Mouse (Mus musculus) ZHBTc4 (cell line): Measurements from ENCODE around the gene BC024978.

Experiments
- DNase-seq: peaks from one replicate; pipeline ENCODE4 v3.0.0-alpha.2; 2011; ENCODE audit warnings: low read depth, low spot score

Gene BC024978

DNA sequence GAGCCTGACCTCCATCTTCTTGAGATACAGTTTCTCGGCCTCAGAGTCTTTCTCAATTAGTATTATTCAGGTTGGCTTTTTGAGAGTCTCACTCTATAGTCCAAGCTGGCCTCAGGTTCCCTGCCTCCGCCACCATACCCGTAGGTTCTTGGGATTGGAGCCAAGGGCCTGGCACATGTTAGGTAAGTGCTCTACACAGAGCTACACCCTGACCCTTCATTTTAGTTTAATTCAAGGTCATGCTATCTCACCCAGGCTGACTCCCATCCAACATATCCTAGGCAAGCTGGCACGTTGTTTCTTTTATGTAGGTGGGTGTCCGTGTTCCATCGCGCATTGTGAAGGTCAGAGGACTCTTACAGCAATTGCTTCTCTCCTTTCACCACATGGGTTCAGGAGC lies 20.7 kb upstream of the BC024978 start:
- no peak for DNase-seq

DNA sequence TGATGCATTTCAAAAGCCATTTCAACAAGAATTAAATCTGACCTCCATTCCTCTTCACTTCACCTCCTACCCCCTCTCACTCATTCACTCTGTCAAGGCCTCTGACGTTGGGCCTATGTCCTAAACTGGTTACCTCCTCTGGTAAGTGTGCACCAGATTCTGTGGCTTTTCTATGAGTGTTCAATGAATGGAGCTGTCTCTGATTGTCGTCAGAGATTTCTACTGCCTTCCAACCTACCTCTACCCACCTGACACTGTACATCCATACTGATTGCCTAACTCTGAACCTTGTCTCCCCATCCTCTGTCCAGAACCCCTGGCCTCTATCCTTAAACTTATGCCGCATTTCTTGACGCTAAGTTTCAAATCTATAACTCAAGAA lies 17.6 kb upstream of the BC024978 start:
- DNase-seq: no peak

DNA sequence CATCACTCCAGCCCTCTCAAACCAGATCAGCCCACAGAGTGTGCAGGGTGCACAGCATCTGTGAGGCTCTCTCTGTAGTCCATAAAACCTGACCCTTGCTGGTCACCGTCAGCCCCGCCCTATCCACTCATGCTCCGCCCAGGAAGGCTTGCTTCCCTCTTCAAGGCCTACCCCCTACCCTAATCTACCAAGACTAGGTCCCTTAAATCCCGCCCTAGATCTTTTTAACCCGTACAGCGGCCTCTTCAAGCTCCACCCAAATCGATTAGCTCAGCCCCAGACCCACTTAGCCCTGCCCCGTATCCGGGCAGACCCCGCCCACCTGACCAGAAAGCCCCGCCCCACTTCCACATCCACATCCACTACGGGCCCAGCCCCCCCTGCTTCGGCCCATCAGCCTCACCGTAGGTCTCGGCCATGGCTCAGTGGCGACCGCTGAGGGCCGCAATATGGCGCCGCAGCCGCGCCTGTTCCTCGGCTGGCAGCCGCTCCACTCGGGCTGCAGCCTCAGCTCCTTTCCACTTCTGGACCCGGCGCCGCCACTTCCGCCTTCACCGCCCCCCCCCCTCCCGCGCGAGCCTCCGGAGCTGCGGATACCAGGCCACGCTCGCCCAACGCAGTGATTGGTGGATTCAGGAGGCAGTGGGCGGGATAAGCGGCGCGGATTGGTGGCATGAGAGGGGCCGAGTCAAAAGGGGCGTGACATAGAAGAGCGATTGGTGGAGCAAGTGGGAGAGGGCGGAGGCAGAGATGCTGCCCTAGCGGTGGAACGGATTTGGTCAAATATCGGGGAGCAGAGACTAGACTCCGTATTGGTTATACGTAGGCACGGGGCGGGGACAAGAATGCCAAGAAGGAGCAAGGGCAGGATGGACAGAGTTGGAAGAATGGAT lies 17.0 kb upstream of the BC024978 start, which contains the start of gene Rab4b:
Rab4b (minus strand) TSS at position 573 of the 893 bp plus-strand sequence.
- DNase-seq: peak; percentile 100

DNA sequence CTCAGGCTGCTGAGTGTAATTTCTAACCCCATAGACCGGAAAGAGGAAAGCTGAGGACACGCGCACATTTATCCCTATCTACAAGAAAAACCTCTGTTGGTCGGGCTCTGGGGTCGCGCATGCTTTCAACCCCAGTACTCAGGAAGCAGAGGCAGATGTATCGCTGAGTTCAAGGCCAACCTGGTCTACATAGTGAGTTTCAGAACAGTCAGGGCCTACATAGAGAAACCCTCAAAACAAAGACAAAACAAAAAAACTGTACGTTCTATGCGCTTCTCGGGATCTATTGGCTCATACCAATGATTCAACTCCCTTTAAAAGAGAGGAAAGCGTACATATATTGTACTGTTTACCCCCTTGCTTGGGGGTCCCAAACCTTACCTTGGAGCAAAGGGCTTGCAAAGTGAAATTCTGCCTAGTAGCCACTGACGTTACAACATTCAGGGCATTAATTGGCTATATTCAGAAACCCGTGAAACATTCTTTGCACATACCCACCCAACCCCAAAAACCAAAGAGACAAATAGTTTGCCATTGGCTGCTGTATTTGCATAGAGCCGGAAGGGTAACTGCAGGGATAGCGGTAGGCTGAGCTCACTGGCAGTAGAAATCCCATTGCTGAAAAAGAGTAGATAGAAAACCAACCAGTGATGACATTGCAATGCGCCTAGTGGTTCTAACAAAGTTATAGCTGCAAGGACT lies 16.2 kb upstream of the BC024978 start:
- DNase-seq: no peak

DNA sequence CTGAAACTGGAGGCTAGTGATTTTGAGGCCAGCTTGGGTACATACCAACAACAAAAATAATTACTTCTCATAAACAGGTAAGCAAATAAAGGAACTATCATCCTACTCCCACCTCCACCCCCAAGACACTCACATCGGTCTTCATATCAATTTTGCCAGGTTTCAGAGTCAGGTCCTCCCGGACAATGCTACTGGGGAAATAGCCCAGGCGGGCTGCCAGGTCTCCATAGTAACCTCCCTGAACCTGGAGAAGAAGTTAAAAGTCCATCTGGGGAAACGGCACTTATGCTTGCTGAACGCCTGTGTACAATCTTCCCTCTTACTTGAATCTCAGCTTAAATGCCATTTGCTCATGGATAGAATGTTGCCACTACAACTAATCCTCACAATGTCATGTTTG lies 15.5 kb upstream of the BC024978 start:
- DNase-seq: no peak

DNA sequence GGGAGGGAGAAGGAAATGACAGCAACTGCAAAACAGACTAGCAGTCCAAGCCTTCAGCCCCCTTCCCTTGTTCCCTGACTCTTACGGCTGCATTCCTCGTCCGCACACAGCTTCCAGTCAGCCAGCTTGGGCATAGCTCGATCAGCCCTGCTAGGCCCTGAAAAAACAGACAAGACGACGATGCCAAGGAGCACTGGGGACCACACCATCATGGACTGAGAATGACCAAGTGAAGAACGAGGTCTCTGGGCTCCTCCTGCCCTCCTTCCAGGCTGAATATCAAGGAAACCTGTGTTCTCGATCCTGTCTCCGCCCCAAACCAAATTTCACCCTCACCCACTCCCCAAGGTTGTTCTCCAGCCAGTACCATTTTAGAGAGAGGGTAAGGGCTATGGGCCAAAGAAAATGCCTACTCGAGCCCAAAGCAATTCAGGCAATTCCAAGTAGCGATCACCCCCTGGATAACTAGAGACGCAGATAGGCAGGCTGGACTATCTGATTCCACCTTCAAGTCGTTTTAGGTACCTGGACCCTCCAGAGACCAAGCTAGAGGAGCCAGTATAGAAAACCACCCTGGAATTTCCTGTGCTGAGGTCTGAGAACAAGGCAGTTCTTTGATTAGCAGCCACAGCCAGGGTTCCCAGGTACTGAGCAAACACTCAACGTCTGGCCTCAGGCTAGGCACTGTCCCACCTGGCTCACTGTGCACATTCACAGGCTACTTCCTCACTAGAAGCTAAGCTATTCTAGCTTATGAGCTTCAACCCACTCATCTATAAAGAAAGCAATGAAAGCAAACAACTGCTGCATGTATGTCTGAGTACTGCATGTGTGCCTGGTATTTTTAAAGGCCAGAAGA lies 14.5 kb upstream of the BC024978 start, which contains the start of the genes Gm21983 and Mia:
Gm21983 (minus strand) TSS at position 250 of the 859 bp plus-strand sequence.
Mia (minus strand) TSS at position 321 of the 859 bp plus-strand sequence.
- DNase-seq: no peak

DNA sequence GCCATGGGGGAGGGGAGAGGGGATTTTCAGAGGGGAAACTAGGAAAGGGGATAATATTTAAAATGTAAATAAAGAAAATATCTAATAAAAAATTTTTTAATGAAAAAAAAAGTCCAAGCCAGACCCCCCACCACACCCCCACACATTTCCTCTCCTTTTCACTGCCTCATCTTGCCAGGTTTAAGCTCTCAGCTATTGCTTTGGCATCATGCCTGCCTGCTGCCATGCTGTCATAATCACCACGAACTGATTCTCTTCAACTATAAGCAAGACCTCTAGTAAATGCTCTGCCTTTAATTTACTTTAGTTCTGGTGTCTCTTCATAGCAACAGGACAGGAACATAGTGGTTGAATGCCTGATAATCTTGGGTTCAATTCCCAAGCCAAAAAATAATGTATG lies 13.1 kb upstream of the BC024978 start:
- no peak for DNase-seq

DNA sequence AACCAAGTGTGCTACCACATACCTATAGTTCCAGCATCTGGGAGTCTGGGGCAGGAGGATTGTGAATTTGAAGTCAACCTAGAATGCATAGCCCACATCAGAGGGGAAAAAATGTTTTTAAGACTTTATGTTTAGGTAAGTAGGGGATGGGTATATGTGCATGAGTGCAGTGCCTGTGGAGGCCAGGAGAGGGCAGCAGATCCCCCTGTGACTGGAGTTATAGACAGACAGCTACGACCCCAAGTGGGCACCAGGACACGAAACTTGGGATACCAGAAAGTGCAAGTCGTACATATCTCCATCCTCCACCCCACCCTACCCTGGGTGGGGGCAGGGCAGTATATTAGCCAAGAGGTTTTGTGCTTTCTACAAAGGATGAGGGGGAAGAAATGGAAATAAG lies 10.6 kb upstream of the BC024978 start:
- peak; percentile 85 for DNase-seq

DNA sequence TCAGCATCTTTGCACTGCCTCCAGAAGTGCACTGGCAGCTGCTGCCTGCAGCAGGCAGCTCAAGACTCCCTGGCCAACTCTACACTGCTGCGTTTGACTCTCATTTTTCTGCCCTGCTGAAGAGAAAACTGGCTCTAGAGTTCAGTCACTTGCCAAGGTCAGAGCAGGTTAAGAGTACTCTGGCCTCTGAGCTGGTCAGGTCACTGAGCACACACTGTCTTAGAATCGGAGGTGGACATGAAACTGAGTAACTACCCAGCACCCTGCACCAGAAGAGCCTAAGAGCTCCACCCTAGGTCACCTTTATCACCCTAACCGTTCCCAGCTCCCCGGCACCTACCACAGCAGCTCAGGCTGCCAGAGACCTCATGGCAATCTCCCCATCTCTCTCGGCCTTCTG lies 9.6 kb upstream of the BC024978 start:
- DNase-seq: no peak

DNA sequence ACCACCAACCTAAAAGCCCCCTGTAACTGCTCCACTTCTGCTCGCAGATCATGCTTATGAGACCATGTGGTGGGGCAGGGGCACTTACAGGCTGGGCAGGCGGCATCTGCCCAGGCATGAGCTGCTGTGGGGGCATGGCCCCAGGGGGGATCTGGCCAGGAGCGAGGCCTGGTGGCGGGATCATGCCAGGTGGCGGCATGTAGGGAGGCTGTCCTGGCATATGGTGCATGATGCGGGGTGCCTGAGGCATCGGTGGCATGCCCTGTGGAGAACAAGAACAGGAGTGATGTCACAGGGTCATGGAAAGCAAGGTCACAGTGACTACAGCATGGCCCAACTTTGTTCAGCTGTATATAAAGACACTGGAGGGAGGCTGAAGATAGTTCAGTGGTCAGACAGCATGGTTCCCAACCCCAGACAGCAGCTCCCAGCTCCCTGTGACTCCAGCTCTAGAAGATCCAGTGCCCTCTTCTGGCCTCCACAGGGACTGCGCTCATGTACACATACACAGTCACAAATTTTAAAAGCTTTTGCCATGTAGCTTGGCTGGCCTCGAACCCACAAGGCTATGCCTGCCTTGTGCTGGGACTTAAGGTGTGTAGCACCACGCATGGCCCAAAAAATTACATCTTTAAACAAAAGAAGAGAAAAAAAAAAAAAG lies 6.2 kb upstream of the BC024978 start:
- DNase-seq: peak; percentile 86

DNA sequence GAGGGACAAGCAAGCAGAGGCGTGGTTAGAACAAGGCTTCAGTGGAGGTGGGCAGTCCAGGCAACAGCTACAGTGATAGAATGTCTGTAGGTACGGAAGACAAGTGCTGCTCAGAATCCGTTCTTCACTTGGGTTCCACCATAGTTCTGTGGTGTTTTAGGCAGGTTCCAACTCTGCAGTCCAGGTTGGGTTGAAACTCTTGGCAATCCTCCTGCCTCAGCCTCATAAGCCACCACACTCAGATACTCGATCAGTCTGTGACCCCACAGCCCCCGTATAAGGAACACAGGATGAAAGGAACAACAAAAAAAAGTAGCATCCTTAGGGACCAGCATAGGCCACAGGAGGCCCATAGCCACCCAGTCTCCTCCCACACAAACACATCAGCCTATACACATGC lies 3.1 kb upstream of the BC024978 start:
- no peak for DNase-seq

DNA sequence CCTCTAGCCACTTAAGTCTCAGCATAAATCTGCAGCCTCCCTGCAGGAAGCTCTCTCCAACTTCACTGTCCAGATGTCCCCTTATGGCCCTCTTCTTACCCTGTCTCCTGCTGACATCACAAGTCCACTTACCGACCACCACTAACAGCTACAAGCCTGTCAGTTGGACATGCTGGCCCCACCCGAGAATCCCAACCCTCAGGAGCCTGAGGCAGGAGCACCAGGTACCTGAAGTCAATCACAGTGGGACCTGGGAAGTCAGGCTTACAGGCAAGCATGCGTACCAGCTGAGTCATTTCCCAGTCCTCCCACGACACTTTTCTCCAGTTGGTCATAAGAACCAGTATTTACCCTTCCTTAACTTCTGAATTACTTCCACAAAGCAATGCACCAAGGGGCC lies 1.9 kb upstream of the BC024978 start:
- no peak for DNase-seq

DNA sequence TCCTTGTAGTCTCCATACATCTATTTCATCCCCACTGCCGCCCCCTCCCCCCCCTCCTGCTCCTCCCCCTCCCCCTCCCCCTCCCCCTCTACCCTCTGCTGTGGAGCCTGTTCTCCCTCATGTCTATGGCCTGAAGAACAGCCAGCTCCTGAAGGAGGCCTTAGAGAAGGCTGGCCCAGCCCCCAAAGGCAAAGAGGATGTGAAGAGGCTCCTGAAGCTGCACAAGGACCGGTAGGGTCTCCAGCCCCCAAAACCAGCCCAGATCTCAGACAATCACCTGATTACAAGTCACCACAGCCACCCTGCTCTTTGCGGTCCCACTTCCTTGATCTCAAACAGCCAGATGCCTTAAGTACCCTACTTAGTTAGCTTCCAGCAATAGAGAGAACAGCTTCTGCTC lies 1.6 kb downstream of the BC024978 start:
- peak; percentile 41 for DNase-seq

DNA sequence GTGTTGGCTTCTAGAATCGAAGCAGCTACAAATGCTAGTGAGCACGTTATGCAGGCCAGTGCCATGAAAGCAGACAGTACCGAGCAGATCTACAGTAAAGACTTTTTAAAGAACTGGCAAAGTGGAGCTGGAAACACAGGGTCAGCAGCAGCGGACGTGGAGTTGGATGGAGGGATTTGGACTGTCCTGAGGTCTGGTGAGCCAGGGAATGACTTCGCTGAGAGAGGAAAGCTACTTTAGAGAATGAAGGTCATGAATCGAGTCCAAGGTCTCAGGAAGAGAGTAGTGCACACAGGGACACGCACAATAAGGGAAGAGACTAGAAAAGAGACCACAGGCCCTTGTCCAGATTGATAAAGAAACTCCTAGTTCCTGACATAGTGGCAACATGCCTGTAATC lies 2.1 kb downstream of the BC024978 start:
- no peak for DNase-seq

DNA sequence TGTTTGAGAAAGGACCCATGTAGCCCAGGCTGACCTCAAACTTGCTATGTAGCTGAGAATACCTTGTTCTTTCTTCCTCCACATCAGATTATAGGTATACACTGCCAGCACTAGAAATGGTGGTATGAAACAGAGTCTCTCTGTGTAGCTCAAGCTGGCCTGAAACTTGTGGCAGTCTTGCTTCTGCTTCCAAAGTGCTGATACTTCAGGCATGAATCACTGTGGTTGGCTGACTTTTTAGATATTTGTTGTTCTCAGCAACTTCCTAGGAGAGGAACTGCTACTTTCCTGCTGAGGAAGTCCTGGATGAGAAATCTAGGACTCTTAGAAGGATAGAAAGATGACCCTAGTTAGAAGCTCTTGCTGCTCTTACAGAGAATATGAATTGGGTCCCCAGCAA lies 2.8 kb downstream of the BC024978 start:
- no peak for DNase-seq

DNA sequence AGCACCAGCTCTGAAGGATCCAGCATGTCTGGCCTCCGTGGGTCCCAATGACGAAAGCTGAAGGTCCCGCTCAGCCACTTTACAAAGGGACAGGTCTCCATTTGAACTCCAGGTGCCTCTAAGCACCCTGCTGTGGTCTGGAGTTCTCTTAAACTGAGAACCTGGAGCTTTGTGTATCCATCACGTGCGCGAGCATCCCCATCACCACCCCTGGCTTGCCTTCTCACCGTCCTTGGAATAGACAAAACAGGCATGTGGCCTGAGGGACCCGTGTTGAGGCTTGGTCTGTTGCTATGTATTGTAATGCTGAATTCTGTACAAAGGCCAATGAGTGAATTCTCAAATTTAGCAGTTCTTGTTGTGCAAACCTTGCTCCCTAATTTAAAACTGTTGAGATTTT lies 3.2 kb downstream of the BC024978 start:
- peak; percentile 92 for DNase-seq

DNA sequence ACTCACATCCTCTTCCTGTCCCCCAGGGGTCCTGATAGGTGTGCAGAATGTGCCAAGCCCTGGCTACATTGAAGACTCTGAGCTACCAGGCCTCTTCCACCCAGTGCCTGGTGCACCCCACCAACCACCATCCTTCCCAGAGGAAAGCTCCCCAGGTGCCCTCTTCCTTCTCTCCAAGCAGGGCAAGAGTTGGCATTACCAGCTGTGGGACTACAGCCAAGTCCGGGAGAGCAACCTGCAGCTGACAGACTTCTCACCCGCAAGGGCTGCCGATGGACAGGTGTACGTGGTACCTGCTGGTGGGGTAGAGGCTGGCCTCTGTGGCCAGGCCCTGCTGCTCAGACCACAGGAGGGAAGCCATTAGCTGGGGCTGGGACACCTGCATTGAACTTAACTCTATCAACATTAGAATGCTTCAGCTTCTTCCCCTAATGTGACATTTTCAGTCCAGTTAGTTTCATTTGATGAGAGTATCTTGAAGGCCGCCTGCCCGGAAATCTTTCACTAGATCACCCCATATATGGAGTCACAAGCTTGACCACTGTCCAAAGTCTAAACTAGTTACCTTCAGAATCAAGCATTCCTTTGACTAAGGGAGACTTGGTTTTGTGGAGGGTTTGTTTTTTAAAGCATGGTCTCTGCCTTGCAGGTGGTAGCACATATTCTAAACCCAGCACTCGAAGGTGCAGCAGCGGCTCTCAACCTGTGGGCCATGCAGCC lies 8.3 kb downstream of the BC024978 start:
- DNase-seq: no peak

DNA sequence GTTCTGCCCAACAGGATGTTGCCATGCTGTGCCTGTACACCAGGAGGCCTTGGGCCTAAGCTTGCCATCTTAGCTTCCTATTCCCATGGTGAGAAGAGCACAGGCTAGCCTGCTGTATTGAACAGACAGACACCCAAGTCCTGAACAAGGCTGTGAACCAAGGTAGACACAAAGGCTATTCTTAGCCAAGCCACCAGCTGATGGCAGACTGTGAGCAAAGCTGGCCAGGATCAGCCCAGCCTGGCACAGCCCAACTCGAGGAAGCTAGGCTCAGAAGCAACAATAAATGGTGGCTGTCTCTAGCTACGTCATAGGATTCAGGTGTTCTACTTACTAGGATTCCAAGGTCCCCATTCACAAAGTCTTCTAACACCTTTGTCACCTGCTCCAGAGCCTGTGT lies 17.0 kb downstream of the BC024978 start:
- DNase-seq: no peak

DNA sequence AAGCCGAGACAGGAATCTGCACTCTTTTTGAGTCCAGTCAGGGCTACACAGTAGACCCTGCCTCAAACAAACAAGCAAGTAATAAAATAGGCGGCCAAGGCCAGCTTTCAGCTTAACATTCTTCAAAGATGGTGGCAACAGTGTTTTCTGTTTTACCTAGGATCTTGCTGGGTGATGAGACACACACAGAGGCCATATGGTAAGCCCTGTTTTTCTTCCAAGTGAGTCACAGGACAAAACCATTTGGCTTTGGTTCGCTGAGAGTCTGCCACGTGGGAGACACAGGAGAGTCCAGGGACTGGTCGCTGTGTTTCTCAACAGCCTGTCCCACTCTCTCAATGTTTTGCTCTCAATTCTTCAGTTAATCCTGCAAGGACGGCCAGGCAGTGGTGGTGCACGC lies 23.0 kb downstream of the BC024978 start:
- DNase-seq: no peak

DNA sequence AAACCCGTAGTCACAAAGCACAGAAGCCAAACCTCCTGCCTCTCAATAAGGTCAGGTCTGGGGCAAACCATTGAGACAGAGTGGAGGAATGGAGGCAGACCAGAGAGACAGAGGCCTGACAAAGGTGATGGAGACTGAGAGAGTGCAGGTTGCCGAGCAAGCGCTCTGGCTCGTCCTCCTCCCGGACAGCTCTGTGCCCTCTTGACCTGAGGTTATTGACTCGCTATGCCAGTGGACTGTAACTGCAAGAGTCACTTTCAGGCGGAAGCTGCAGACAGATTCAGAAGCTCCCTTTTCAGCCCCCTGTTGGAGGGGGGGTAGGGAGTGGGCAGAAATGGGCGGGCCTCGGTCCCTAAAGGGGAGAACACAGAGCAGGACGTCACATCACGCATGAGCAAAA lies 24.4 kb downstream of the BC024978 start:
- DNase-seq: no peak

DNA sequence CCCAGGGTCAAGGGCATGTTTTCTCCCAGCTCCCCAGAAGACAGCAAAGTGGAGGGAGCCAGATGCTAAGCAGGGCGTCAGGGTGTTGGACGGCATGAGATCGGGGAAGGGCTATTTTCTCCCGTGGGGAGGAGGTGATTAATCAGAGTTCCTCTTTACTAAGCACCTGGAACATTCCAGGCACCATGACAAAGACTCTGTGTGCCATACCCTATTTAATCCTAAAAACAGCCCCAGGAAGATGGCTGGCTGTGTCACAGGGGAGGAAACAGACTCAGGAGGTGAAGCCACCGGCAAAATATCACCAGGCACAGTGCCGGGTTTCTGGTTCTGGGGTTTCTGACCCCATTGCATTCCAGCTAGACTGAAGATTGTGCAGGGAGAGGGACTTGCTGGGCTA lies 26.4 kb downstream of the BC024978 start:
- peak; percentile 32 for DNase-seq
